Mouse (Mus musculus) lung, embryonic 14.5 days (tissue): Measurements from ENCODE around the gene Urgcp. TPM values are rescaled to one million over a fixed set of nuclear protein-coding genes. Genes with fewer than 3 reads are reported as not detected.
A peak's percentile ranks its signal among the peaks of the same experiment; 100 is the strongest.
"Not testable (repeated sequence)": the region's sequence is repeated elsewhere in the genome, so short reads cannot be mapped to it uniquely, and the experiment has no call there.

Source experiments
- ATAC-seq: fragments of 200-750 bp; cut with Nextera tagmentation; 2 replicates; pipeline ENCODE4 v1.8.0; 2017; ENCODE audit warnings: mild to moderate bottlenecking, moderate TSS enrichment, moderate library complexity; ENCODE audit not compliant: insufficient read depth
- DNase-seq: peaks from one replicate; pipeline ENCODE4 v3.0.0-alpha.2; 2015
- H3K27ac ChIP-seq: fragments of 300-500 bp; sonication (generic); 2 replicates; pipeline ENCODE4 v1.5.1; 2014; ENCODE audit warnings: low read depth, mild to moderate bottlenecking, moderate library complexity
- H3K27me3 ChIP-seq: fragments of 300-500 bp; sonication (generic); 2 replicates; pipeline ENCODE4 v1.6.1; 2014; ENCODE audit warnings: low read length, control low read depth; ENCODE audit not compliant: insufficient read depth
- H3K36me3 ChIP-seq: fragments of 300-500 bp; sonication (generic); 2 replicates; pipeline ENCODE4 v1.6.1; 2014; ENCODE audit warnings: control low read depth; ENCODE audit not compliant: insufficient read depth
- H3K4me1 ChIP-seq: fragments of 300-500 bp; sonication (generic); 2 replicates; pipeline ENCODE4 v1.6.1; 2014; ENCODE audit warnings: antibody characterized with exemption, control low read depth; ENCODE audit not compliant: insufficient read depth
- H3K4me2 ChIP-seq: fragments of 300-500 bp; sonication (generic); 2 replicates; pipeline ENCODE4 v1.6.1; 2014; ENCODE audit warnings: mild to moderate bottlenecking
- H3K4me3 ChIP-seq: fragments of 300-500 bp; sonication (generic); 2 replicates; pipeline ENCODE4 v1.5.1; 2014; ENCODE audit warnings: low read depth, low read length
- H3K9ac ChIP-seq: fragments of 300-500 bp; sonication (generic); 2 replicates; pipeline ENCODE4 v1.6.1; 2014
- H3K9me3 ChIP-seq: fragments of 300-500 bp; sonication (generic); 2 replicates; pipeline ENCODE4 v1.6.1; 2016; ENCODE audit warnings: low read depth, low read length, control low read depth
- CTCF ChIP-seq: IDR thresholded peaks from 2 replicates; pipeline ENCODE4 v1.5.1; 2016; ENCODE audit warnings: antibody characterized with exemption, low read depth
- WGBS: fragments of 180-500 bp; shearing (Covaris S2); extraction: QIAGEN DNeasy Blood & Tissue Kit; methylation state at CpG from one replicate; pipeline ENCODE4 v1.1.7; 2014; 5-methylcytosine and 5-hydroxymethylcytosine counted together
- polyA plus RNA-seq: library from polyadenylated mRNA; unstranded; fragments of >200 nt; fragmentation: Nextera tagmentation; extraction: Ambion mirVana; gene quantifications from 2 replicates; pipeline ENCODE4 v1.2.1, GENCODE M21; 2014

Urgcp gene
- polyA plus RNA-seq: 18.3 and 20.1 TPM in 2 replicates

GRCm38 (mm10) chr11:5761820-5762632 lies at the start of gene Urgcp:
Gene Urgcp, minus strand, starts transcription at chr11:5762376.
- Histone ChIP-seq H3K36me3 (peaks cover 8% of the 10 kb centered on the region; the same call in 1 of the 2 replicates), H3K9ac (peak within 1 kb of the TSS; percentile 89), H3K27ac (peak within 1 kb of the TSS; percentile 94), H3K27me3 (no peaks in the 10 kb centered on the region), H3K9me3 (no peaks in the 10 kb centered on the region), H3K4me1 (no peaks in the 10 kb centered on the region), H3K4me2 (peak within 1 kb of the TSS; percentile 70), H3K4me3 (peak within 1 kb of the TSS; percentile 79)
- peak; percentile 99 for ATAC-seq
- peak; percentile 98 for DNase-seq
- WGBS: under 1% methylated on average over 68 of the region's 68 CpGs
- peak; percentile 18; the same call in 1 of the 2 replicates for TF ChIP-seq CTCF

- not testable (repeated sequence) for H3K36me3 ChIP-seq, H3K27ac ChIP-seq, H3K9me3 ChIP-seq, H3K4me2 ChIP-seq, H3K9ac ChIP-seq, ATAC-seq, H3K4me1 ChIP-seq, H3K27me3 ChIP-seq, H3K4me3 ChIP-seq, DNase-seq
- WGBS: 92% methylated on average over 4 of the region's 4 CpGs
Observed at GRCm38 (mm10) chr11:5809487-5809886, 47.3 kb upstream of the Urgcp start.

GRCm38 (mm10) chr11:5807956-5808355 lies 45.8 kb upstream of the Urgcp start:
- Histone ChIP-seq H3K9ac (no peak overlapping the region), H3K27ac (no peak overlapping the region), H3K36me3 (no peaks in the 10 kb centered on the region), H3K4me3 (no peak overlapping the region), H3K9me3 (no peaks in the 10 kb centered on the region), H3K4me1 (peaks cover 7% of the 10 kb centered on the region; the same call in 1 of the 2 replicates), H3K27me3 (no peaks in the 10 kb centered on the region), H3K4me2 (no peak overlapping the region)
- TF ChIP-seq CTCF: no peak
- ATAC-seq: no peak
- 83% methylated on average over 9 of the region's 9 CpGs for WGBS
- no peak for DNase-seq

GRCm38 (mm10) chr11:5805711-5806110 lies 43.5 kb upstream of the Urgcp start:
- Histone ChIP-seq H3K9me3 (no peaks in the 10 kb centered on the region), H3K4me2 (no peak overlapping the region), H3K4me1 (peaks cover 7% of the 10 kb centered on the region; the same call in 1 of the 2 replicates), H3K9ac (no peak overlapping the region), H3K27me3 (no peaks in the 10 kb centered on the region), H3K4me3 (no peak overlapping the region), H3K36me3 (peaks cover 6% of the 10 kb centered on the region), H3K27ac (no peak overlapping the region)
- no peak for DNase-seq
- no peak for ATAC-seq
- WGBS: 84% methylated on average over 3 of the region's 3 CpGs
- TF ChIP-seq CTCF: no peak

- Histone ChIP-seq H3K4me2 (no peak overlapping the region), H3K9me3 (no peaks in the 10 kb centered on the region), H3K4me3 (no peak overlapping the region), H3K27ac (no peak overlapping the region), H3K4me1 (peaks cover 7% of the 10 kb centered on the region; the same call in 1 of the 2 replicates), H3K9ac (no peak overlapping the region), H3K36me3 (peaks cover 22% of the 10 kb centered on the region), H3K27me3 (no peaks in the 10 kb centered on the region)
- ATAC-seq (no peak), DNase-seq (no peak)
- no peak for TF ChIP-seq CTCF
- 60% methylated on average over 5 of the region's 5 CpGs for WGBS
Observed at GRCm38 (mm10) chr11:5804174-5804573, 42.0 kb upstream of the Urgcp start.

GRCm38 (mm10) chr11:5803551-5803981 lies 41.4 kb upstream of the Urgcp start, which contains the start of gene Pgam2:
Gene Pgam2, minus strand, starts transcription at chr11:5803733.
- H3K27me3 ChIP-seq: no peaks in the 10 kb centered on the region
- peak within 1 kb of the TSS; percentile 15; the same call in 1 of the 2 replicates for H3K4me3 ChIP-seq
- peaks cover 28% of the 10 kb centered on the region for H3K36me3 ChIP-seq
- 44% methylated on average over 8 of the region's 8 CpGs for WGBS
- H3K9me3 ChIP-seq: no peaks in the 10 kb centered on the region
- TF ChIP-seq CTCF: no peak
- peaks cover 7% of the 10 kb centered on the region; the same call in 1 of the 2 replicates for H3K4me1 ChIP-seq
- H3K9ac ChIP-seq: peak within 1 kb of the TSS; percentile 9; the same call in 1 of the 2 replicates
- peak within 1 kb of the TSS; percentile 10; the same call in 1 of the 2 replicates for H3K4me2 ChIP-seq
- H3K27ac ChIP-seq: no peak within 1 kb of the TSS
- 0 out of 2 replicates have a peak, but pooled peaks have one; percentile 9 for ATAC-seq
- peak; percentile 7 for DNase-seq
